13 mouse cellular contexts compared by ENCODE assay signal in genomic region chr8:10911371-10911770, GRCm38 (mm10).
A peak's percentile ranks its signal among the peaks of the same experiment; 100 is the strongest.
DNase-seq lines count a peak whose midpoint lies in the region; ATAC-seq and TF ChIP-seq lines count a peak whose summit lies in the region.
"Had no signal": no experiment of that assay in that cellular context is flagged by ENCODE, and none has a peak within 500 bp of the region (broad histone marks: within the 10 kb centered on the region; RNA-seq: fewer than 3 reads in every experiment).

No protein-coding gene starts in this region.

- H3K27me3 ChIP-seq in heart, embryonic 12.5 days (replicated peaks), result peaks cover 18% of the 10 kb centered on the region
- H3K27me3 ChIP-seq in lung, embryonic 15.5 days, result peaks cover 22% of the 10 kb centered on the region; the same call in 1 of the 2 replicates
- peaks cover 47% of the 10 kb centered on the region for H3K27me3 ChIP-seq in embryonic facial prominence, embryonic 10.5 days (replicated peaks; ENCODE audit: low read depth, poor library complexity, severe bottlenecking)
- H3K27me3 ChIP-seq in kidney, postnatal 0 days (ENCODE audit: insufficient read depth, low read length), result peaks cover 3% of the 10 kb centered on the region; the same call in 1 of the 2 replicates
- H3K27me3 ChIP-seq: CH12.LX had no signal

- H3K9me3 ChIP-seq in heart, embryonic 12.5 days (replicated peaks), result no peaks in the 10 kb centered on the region
- no peaks in the 10 kb centered on the region for H3K9me3 ChIP-seq in lung, embryonic 15.5 days
- H3K9me3 ChIP-seq in embryonic facial prominence, embryonic 10.5 days, result no peaks in the 10 kb centered on the region
- no peaks in the 10 kb centered on the region for H3K9me3 ChIP-seq in kidney, postnatal 0 days (replicated peaks; ENCODE audit: low read length)
- H3K9me3 ChIP-seq: embryonic facial prominence, embryonic 13.5 days had no signal

- H3K36me3 ChIP-seq in heart, embryonic 12.5 days, result no peaks in the 10 kb centered on the region
- H3K36me3 ChIP-seq in lung, embryonic 15.5 days, result no peaks in the 10 kb centered on the region
- H3K36me3 ChIP-seq in embryonic facial prominence, embryonic 10.5 days (replicated peaks), result no peaks in the 10 kb centered on the region
- H3K36me3 ChIP-seq in kidney, postnatal 0 days (ENCODE audit: insufficient read depth, low read length), result no peaks in the 10 kb centered on the region
- H3K36me3 ChIP-seq: embryonic facial prominence, embryonic 13.5 days had no signal

- intact Hi-C loops in heart, postnatal 10 days (cut with DNase I), result no loop called here

- H3K4me2 ChIP-seq in heart, embryonic 12.5 days, result no peak overlapping the region
- H3K4me2 ChIP-seq in lung, embryonic 15.5 days, result no peak overlapping the region
- H3K4me2 ChIP-seq in kidney, postnatal 0 days (ENCODE audit: low read length), result no peak overlapping the region
- H3K4me2 ChIP-seq: embryonic facial prominence, embryonic 13.5 days had no signal

- no peak overlapping the region for H3K27ac ChIP-seq in heart, embryonic 12.5 days (ENCODE audit: poor library complexity, severe bottlenecking)
- H3K27ac ChIP-seq in lung, embryonic 15.5 days, result peak overlapping the region; percentile 62; the same call in 1 of the 2 replicates
- 0 out of 2 replicates have a peak overlapping the region, but pooled peaks have one; percentile 24 for H3K27ac ChIP-seq in embryonic facial prominence, embryonic 10.5 days (replicated peaks)
- H3K27ac ChIP-seq in kidney, postnatal 0 days, result peak overlapping the region; percentile 68
- H3K27ac ChIP-seq: embryonic facial prominence, embryonic 13.5 days; hindbrain, postnatal 0 days had no signal

- ATAC-seq in heart, embryonic 12.5 days (ENCODE audit: insufficient number of reproducible peaks, low FRiP score), result no peak
- ATAC-seq in lung, embryonic 15.5 days (ENCODE audit: borderline replicate concordance, extremely low read depth, low FRiP score, low TSS enrichment), result no peak
- no peak for ATAC-seq in kidney, postnatal 0 days (replicated peaks; ENCODE audit: low FRiP score, low read depth)

- no peak for TF ChIP-seq CTCF in kidney, postnatal 0 days (IDR thresholded peaks at IDR 0.05; ENCODE audit: low read depth)

- DNase-seq in heart, postnatal 10 days, result peak; percentile 43 to 53
- no peak for DNase-seq in lung, postnatal 4 days
- no peak for DNase-seq in embryonic facial prominence, embryonic 10.5 days (ENCODE audit: low spot score)
- no peak for DNase-seq in kidney, postnatal 0 days (ENCODE audit: low spot score)
- no peak for DNase-seq in layer of hippocampus, postnatal 14 days (ENCODE audit: low spot score in 2 of 2)
- DNase-seq: cerebellum, adult 11-12 months; gastrocnemius, postnatal 25 days; thymus, postnatal 25 days had no signal

- WGBS in heart, embryonic 12.5 days, result 80% methylated on average over 4 of the region's 4 CpGs
- WGBS in lung, embryonic 15.5 days, result 69% methylated on average over 4 of the region's 4 CpGs
- WGBS in embryonic facial prominence, embryonic 10.5 days, result 90% methylated on average over 4 of the region's 4 CpGs
- WGBS in kidney, postnatal 0 days, result 75% methylated on average over 4 of the region's 4 CpGs

- no peak overlapping the region for H3K9ac ChIP-seq in heart, embryonic 12.5 days
- H3K9ac ChIP-seq in lung, embryonic 15.5 days, result no peak overlapping the region
- no peak overlapping the region for H3K9ac ChIP-seq in kidney, postnatal 0 days (ENCODE audit: low read depth, low read length)
- H3K9ac ChIP-seq: embryonic facial prominence, embryonic 13.5 days had no signal

- no peak overlapping the region for H3K4me3 ChIP-seq in heart, embryonic 12.5 days
- H3K4me3 ChIP-seq in lung, embryonic 15.5 days, result no peak overlapping the region
- no peak overlapping the region for H3K4me3 ChIP-seq in embryonic facial prominence, embryonic 10.5 days
- no peak overlapping the region for H3K4me3 ChIP-seq in kidney, postnatal 0 days (replicated peaks; ENCODE audit: low read depth, low read length)
- H3K4me3 ChIP-seq: embryonic facial prominence, embryonic 13.5 days had no signal

- H3K4me1 ChIP-seq in heart, embryonic 12.5 days (replicated peaks), result peaks cover 32% of the 10 kb centered on the region
- H3K4me1 ChIP-seq in lung, embryonic 15.5 days, result peaks cover 21% of the 10 kb centered on the region
- H3K4me1 ChIP-seq in embryonic facial prominence, embryonic 10.5 days, result peaks cover 25% of the 10 kb centered on the region
- H3K4me1 ChIP-seq in kidney, postnatal 0 days (replicated peaks; ENCODE audit: insufficient read depth, low read length), result no peaks in the 10 kb centered on the region; the same call in 1 of the 2 replicates
- H3K4me1 ChIP-seq: embryonic facial prominence, embryonic 13.5 days had no signal

Comparison
In these comparisons a context has a peak if more than half of its experiments do, and no peak if none do; other contexts are left out.
1. DNase-seq: peak in heart, postnatal 10 days (2 of 2); none in lung, postnatal 4 days (0 of 2), embryonic facial prominence, embryonic 10.5 days (single experiment), kidney, postnatal 0 days (single experiment) and layer of hippocampus, postnatal 14 days (0 of 2).